Mouse (Mus musculus) right cerebral cortex, postnatal 25 days (tissue): Measurements from ENCODE around the gene Wdr27.

Experiments used
- DNase-seq: peaks from one replicate; pipeline ENCODE4 v3.0.0; 2022

Gene Wdr27

DNA sequence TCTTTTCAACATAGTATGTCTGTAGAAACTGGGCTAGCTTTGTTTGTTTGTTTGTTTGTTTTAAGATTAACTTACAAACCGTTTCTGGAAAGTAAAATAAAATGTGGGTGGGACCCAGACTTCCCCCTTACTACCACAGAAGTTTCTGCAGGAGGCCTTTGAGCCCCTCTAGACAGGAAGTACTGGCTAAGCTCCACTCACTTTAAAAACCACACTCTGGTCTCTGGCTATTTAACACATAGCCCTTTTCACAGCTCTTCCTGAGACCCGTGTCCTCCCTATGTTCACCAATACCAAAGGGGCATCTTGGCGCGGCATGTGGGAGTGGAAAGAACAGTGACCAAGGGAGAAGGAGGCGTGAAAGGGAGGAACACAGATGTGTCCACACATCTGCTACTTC lies 127.7 kb downstream of the Wdr27 start:
- DNase-seq = no peak

- no peak for DNase-seq
Observed at GRCm38 (mm10) chr17:14812631-14813030, 130.3 kb downstream of the Wdr27 start.

DNA sequence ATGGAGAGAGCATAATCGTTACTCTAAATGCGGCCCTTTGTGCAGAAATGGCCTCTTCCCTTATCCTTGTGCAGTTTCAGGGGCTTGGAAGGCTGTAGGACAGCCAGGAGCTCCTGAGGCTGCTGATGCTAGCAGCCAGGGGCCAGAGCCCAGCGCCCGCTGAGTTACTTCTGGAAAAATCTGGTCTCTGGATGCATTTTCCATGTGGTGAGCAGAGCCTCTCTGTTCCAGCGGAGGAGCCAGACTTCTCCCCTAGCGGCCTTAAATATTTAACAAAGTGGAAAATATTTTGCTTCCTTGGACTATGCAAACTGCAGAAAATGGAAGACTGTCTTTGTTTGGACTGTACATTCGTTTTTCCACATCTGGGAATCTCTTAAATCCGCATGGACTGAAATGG lies 130.9 kb downstream of the Wdr27 start:
- no peak for DNase-seq

DNA sequence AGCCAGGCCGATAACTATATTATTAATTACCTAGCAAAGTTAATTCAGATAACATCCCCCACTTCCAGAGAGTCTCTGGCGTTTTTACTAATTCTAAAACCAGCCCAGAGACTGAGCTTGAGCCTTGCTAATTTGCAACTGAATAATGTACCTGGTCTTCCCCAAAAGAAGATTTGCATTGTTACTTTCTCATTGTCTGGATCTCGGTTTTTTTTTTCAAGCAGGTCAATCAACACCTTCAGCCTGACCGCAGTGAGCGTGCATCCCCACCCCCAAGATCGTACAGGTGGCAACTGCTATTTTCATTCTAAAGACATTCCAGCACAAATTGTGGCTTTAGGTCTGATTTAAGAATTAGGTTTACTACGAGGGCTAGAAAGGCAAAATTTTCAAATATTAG lies 136.2 kb downstream of the Wdr27 start:
- no peak for DNase-seq

DNA sequence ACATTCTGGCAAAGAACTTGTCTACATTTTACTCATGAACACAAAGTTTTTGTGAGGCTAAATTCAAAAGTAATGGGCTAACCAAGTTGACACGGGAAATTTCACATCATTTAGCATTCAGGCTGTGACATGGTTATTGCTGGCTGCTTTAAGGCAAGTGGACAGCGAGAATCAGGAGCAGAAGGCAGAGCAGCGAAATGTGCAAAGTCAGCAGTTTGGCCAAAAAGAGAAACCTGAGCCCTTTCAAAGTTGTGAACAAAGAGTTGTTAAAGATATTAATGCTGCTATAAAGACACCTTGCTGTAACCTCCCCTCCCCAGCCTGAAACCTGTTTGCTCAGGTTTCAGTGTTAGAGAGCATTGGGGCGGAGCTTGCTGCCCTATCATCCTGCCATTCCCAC lies 143.7 kb downstream of the Wdr27 start:
- no peak for DNase-seq

DNA sequence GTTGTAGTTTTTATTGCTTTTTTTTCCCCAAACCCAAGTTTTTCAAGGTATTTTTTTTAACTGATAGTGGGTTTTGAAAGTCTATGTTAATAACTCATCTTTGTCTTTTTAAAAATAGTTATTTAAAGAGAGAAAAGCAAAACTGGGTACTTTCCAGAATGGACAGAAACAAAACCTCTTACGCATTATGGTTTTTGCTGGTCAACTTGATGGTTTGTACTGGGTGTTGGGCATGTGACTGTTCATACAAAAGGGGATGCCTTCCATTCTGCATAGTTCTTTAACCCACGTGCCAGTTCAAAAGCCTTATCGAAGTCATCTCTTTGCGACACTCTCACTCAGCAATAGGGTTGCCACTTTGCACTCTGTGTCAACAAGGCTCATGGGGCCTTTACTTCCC lies 147.9 kb downstream of the Wdr27 start:
- DNase-seq = no peak

- DNase-seq = no peak
Observed at GRCm38 (mm10) chr17:14779356-14779755, 163.6 kb downstream of the Wdr27 start.

DNA sequence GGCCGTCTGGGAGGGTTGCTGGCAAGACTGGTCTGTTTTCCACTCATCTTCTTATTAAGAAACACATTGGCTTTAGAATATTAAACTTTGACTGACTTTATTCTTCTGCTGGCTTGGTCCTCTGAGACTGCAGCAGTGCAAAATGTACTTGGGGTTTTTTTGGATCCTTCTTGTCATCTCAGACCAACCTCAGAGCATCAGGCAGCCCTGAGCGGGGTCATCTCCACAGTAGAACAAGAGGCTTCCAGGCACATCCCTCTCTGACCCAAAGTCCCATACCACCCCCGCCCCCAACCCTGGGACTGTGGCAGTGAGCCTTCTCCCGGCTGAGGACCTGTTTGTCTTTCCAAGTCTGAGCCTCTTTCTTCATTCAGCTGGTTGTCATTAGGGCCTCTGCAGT lies 171.6 kb downstream of the Wdr27 start:
- no peak for DNase-seq

GRCm38 (mm10) chr17:14770377-14770776 lies 172.6 kb downstream of the Wdr27 start:
- no peak for DNase-seq
